8 mouse cellular contexts compared by ENCODE assay signal in genomic region chr11:88160316-88160715, GRCm38 (mm10). TPM values are rescaled to one million over a fixed set of nuclear protein-coding genes. Genes with fewer than 3 reads are reported as not detected.
A peak's percentile ranks its signal among the peaks of the same experiment; 100 is the strongest.
DNase-seq lines count a peak whose midpoint lies in the region; ATAC-seq lines count a peak whose summit lies in the region.

No protein-coding gene starts in this region.

- H3K4me2 ChIP-seq in heart, embryonic 13.5 days = peak overlapping the region; percentile 92
- H3K4me2 ChIP-seq in forebrain, embryonic 13.5 days = peak overlapping the region; percentile 77
- H3K4me2 ChIP-seq in midbrain, embryonic 13.5 days (replicated peaks) = peak overlapping the region; percentile 73

- no peaks in the 10 kb centered on the region for H3K36me3 ChIP-seq in heart, embryonic 13.5 days
- no peaks in the 10 kb centered on the region for H3K36me3 ChIP-seq in forebrain, embryonic 13.5 days (ENCODE audit: poor library complexity, severe bottlenecking)
- H3K36me3 ChIP-seq in midbrain, embryonic 13.5 days = no peaks in the 10 kb centered on the region

- no peak for DNase-seq in heart, postnatal 10 days
- DNase-seq in left cerebral cortex, postnatal 36 days (ENCODE audit: low spot score in 2 of 2) = no peak
- no peak for DNase-seq in left cerebral cortex, adult 11 months (ENCODE audit: low spot score)

- peak overlapping the region; percentile 86 for H3K9ac ChIP-seq in heart, embryonic 13.5 days
- H3K9ac ChIP-seq in forebrain, embryonic 13.5 days = no peak overlapping the region
- no peak overlapping the region; the same call in 1 of the 2 replicates for H3K9ac ChIP-seq in midbrain, embryonic 13.5 days (replicated peaks)

- intact Hi-C loops in heart, postnatal 10 days (cut with DNase I) = loop anchor here (5.0 kb wide), 1 partner anchor 63 kb away; the partner anchor contains the start of gene Cuedc1
- intact Hi-C loops in left cerebral cortex, postnatal 36 days (cut with DNase I) = loop anchor here (5.0 kb wide), 1 partner anchor 43 kb away; no protein-coding TSS in a partner anchor

- no peak for ATAC-seq in heart, embryonic 13.5 days (ENCODE audit: extremely low read depth, insufficient number of reproducible peaks, low FRiP score, low TSS enrichment)
- no peak for ATAC-seq in forebrain, embryonic 13.5 days
- no peak for ATAC-seq in midbrain, embryonic 13.5 days
- ATAC-seq in megakaryocyte progenitor cell, adult 5-6 weeks (replicated peaks; ENCODE audit: poor library complexity) = no peak

- peak overlapping the region; percentile 98 for H3K27ac ChIP-seq in heart, embryonic 13.5 days (replicated peaks)
- peak overlapping the region; percentile 24 for H3K27ac ChIP-seq in brown adipose tissue, adult 24 weeks (replicated peaks; ENCODE audit: low read depth, low read length)
- H3K27ac ChIP-seq in forebrain, embryonic 13.5 days = 0 out of 2 replicates have a peak overlapping the region, but pooled peaks have one; percentile 86
- peak overlapping the region; percentile 95 for H3K27ac ChIP-seq in midbrain, embryonic 13.5 days

- H3K4me1 ChIP-seq in heart, embryonic 13.5 days = peaks cover 86% of the 10 kb centered on the region
- peaks cover 41% of the 10 kb centered on the region for H3K4me1 ChIP-seq in brown adipose tissue, adult 24 weeks (ENCODE audit: control insufficient read depth, insufficient read depth, insufficient read length, low read length)
- H3K4me1 ChIP-seq in forebrain, embryonic 13.5 days = peaks cover 57% of the 10 kb centered on the region
- H3K4me1 ChIP-seq in midbrain, embryonic 13.5 days (replicated peaks) = peaks cover 53% of the 10 kb centered on the region

- H3K27me3 ChIP-seq in heart, embryonic 13.5 days (replicated peaks) = no peaks in the 10 kb centered on the region
- no peaks in the 10 kb centered on the region for H3K27me3 ChIP-seq in forebrain, embryonic 13.5 days
- peaks cover 8% of the 10 kb centered on the region; the same call in 1 of the 2 replicates for H3K27me3 ChIP-seq in midbrain, embryonic 13.5 days

- WGBS in heart, embryonic 13.5 days = 60% methylated on average over 5 of the region's 5 CpGs
- WGBS in forebrain, embryonic 13.5 days = 47% methylated on average over 5 of the region's 5 CpGs
- WGBS in midbrain, embryonic 13.5 days = 42% methylated on average over 5 of the region's 5 CpGs

- peak overlapping the region; percentile 53; the same call in 1 of the 2 replicates for H3K4me3 ChIP-seq in heart, embryonic 13.5 days
- no peak overlapping the region for H3K4me3 ChIP-seq in brown adipose tissue, adult 24 weeks (ENCODE audit: insufficient read depth, low read depth, low read length)
- H3K4me3 ChIP-seq in forebrain, embryonic 13.5 days = no peak overlapping the region
- H3K4me3 ChIP-seq in midbrain, embryonic 13.5 days (replicated peaks) = no peak overlapping the region

- H3K9me3 ChIP-seq in heart, embryonic 13.5 days = no peaks in the 10 kb centered on the region
- no peaks in the 10 kb centered on the region for H3K9me3 ChIP-seq in forebrain, embryonic 13.5 days (replicated peaks)
- H3K9me3 ChIP-seq in midbrain, embryonic 13.5 days = no peaks in the 10 kb centered on the region

RNA-seq across cellular contexts. Expression of gene Mrps23, which starts 43.9 kb away (rescaled TPM):
- polyA plus RNA-seq in heart, embryonic 13.5 days (2015; fragmentation: Nextera tagmentation; extraction: Ambion mirVana) = 76.0 and 82.1 TPM in 2 replicates
- total RNA-seq in heart, postnatal 10 days (2021) = 100 to 1,000 TPM; 250 to 256 TPM
- 150 and 192 TPM in 2 replicates for polyA plus RNA-seq in brown adipose tissue, adult 24 weeks (2012; ENCODE audit: insufficient read depth, insufficient read length, missing spikeins)
- polyA plus RNA-seq in forebrain, embryonic 13.5 days (2015; fragmentation: Nextera tagmentation; extraction: Ambion mirVana) = 70.4 and 70.9 TPM in 2 replicates
- polyA plus RNA-seq in midbrain, embryonic 13.5 days (2015; fragmentation: Nextera tagmentation; extraction: Ambion mirVana) = 68.6 and 69.8 TPM in 2 replicates
- 64.5 and 73.5 TPM in 2 replicates for total RNA-seq in megakaryocyte progenitor cell, adult 5-6 weeks (2015)
- 49.0 and 90.6 TPM in 2 replicates for total RNA-seq in megakaryocyte progenitor cell, adult 5-6 weeks (2017)
- 10 to 100 TPM; 59.5 to 71.0 TPM for total RNA-seq in left cerebral cortex, postnatal 36 days (2021)

Comparison
In these comparisons a context has a peak if more than half of its experiments do, and no peak if none do; other contexts are left out.
1. H3K27ac ChIP-seq: peak in every context shown above with its lines; median percentile 98 in heart, embryonic 13.5 days; 95 in midbrain, embryonic 13.5 days; 86 in forebrain, embryonic 13.5 days; 24 in brown adipose tissue, adult 24 weeks.